Mouse (Mus musculus) hindbrain, postnatal 0 days (tissue): ENCODE measurements around the gene Apbb2. TPM values are rescaled to one million over a fixed set of nuclear protein-coding genes. Genes with fewer than 3 reads are reported as not detected.

Experiments used
- ATAC-seq: fragments of 200-750 bp; cut with Nextera tagmentation; 2 replicates; pipeline ENCODE4 v1.8.0; 2017; ENCODE audit warnings: mild to moderate bottlenecking, moderate TSS enrichment, moderate library complexity
- DNase-seq: peaks from one replicate; pipeline ENCODE4 v3.0.0-alpha.2; 2015; ENCODE audit warnings: low spot score
- H3K27ac ChIP-seq: fragments of 300-500 bp; sonication (generic); 2 replicates; pipeline ENCODE4 v1.5.1; 2014; ENCODE audit warnings: mild to moderate bottlenecking
- H3K27me3 ChIP-seq: fragments of 300-500 bp; sonication (generic); 2 replicates; pipeline ENCODE4 v1.6.1; 2014; ENCODE audit warnings: low read length, mixed read lengths; ENCODE audit not compliant: insufficient read depth
- H3K36me3 ChIP-seq: fragments of 300-500 bp; sonication (generic); 2 replicates; pipeline ENCODE4 v1.6.1; 2014; ENCODE audit warnings: low read length, mixed read lengths; ENCODE audit not compliant: insufficient read depth
- H3K4me1 ChIP-seq: fragments of 300-500 bp; sonication (generic); 2 replicates; pipeline ENCODE4 v1.6.1; 2014; ENCODE audit warnings: antibody characterized with exemption, low read length, mixed read lengths; ENCODE audit not compliant: insufficient read depth
- H3K4me2 ChIP-seq: fragments of 300-500 bp; sonication (generic); 2 replicates; pipeline ENCODE4 v1.6.1; 2014; ENCODE audit warnings: low read depth, mild to moderate bottlenecking, low read length, moderate library complexity, mixed read lengths
- H3K4me3 ChIP-seq: fragments of 300-500 bp; sonication (generic); 2 replicates; pipeline ENCODE4 v1.5.1; 2014; ENCODE audit warnings: low read length
- H3K9ac ChIP-seq: fragments of 300-500 bp; sonication (generic); replicated peaks from 2 replicates; pipeline ENCODE4 v1.6.1; 2014; ENCODE audit warnings: mild to moderate bottlenecking, low read length, moderate library complexity, mixed read lengths
- H3K9me3 ChIP-seq: fragments of 300-500 bp; sonication (generic); 2 replicates; pipeline ENCODE4 v1.6.1; 2016; ENCODE audit warnings: low read length, mixed read lengths
- CTCF ChIP-seq: IDR thresholded peaks from 2 replicates; pipeline ENCODE4 v1.5.1; 2016; ENCODE audit warnings: antibody characterized with exemption, control low read depth, low read depth
- WGBS: fragments of 180-500 bp; shearing (Covaris S2); extraction: QIAGEN DNeasy Blood & Tissue Kit; methylation state at CpG from one replicate; pipeline ENCODE4 v1.1.7; 2014; 5-methylcytosine and 5-hydroxymethylcytosine counted together
- polyA plus RNA-seq: library from polyadenylated mRNA; unstranded; fragments of >200 nt; fragmentation: Nextera tagmentation; extraction: Ambion mirVana; gene quantifications from 2 replicates; pipeline ENCODE4 v1.2.1, GENCODE M21; 2015
- total RNA-seq: library from RNA; depleted of rRNA; stranded (reverse); fragments of >200 nt; gene quantifications from 2 replicates; pipeline ENCODE4 v1.2.3, GENCODE M21; 2014

Gene Apbb2
- total and polyA plus RNA-seq, 2 experiments from 2014 or later: 72.1 to 76.9 TPM

DNA sequence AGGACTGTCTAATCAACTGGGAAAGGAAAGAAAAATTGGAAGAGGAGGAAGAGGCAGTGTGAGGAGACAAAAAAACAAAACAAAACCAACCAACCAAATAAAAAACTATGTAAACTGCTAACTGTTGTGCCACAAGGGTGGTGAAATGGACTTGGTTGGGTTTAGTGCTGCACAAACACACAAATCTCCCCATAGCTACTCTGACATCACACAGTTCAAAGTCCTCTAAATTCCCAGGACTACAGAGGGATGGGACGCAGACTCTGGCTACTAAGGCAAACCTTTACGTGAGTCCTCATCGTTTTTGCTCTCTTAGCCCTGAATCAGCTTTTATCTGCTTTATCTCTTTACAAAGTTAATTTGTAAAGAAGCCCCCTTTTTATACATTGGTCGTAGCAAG is 183.4 kb downstream of the Apbb2 start:
- H3K27ac ChIP-seq: no peak overlapping the region

DNA sequence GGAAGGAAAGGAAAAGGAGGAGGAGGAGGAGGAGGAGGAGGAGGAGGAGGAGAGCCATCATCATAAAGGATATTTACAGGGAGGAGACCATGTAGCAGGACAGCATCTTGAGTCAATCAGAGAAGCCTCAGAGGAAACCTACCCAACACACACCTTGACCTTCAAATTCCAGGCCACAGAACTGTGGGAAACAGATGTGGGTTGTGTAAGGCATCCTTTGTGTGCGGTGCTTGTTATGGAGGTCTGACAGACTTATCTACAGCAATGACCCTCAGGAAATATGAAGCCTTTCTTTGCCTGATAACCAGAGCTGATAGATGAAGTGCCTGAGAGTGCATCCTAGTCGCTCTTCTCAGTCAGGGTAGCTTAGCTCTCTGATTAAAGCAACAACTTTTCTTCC is 189.5 kb downstream of the Apbb2 start:
- 85% methylated on average over 2 of the region's 2 CpGs for WGBS
- ATAC-seq (no peak), DNase-seq (no peak)
- no peak overlapping the region for H3K27ac ChIP-seq
- H3K9ac ChIP-seq: no peak overlapping the region
- no peaks in the 10 kb centered on the region for H3K4me1 ChIP-seq
- no peak for TF ChIP-seq CTCF
- H3K36me3 ChIP-seq: no peaks in the 10 kb centered on the region
- no peak overlapping the region for H3K4me2 ChIP-seq
- no peaks in the 10 kb centered on the region for H3K9me3 ChIP-seq
- H3K27me3 ChIP-seq: no peaks in the 10 kb centered on the region
- no peak overlapping the region for H3K4me3 ChIP-seq

More for the DNA sequence above, 183.4 kb downstream of the Apbb2 start:
- ATAC-seq: no peak
- Histone ChIP-seq H3K9ac (no peak overlapping the region), H3K4me2 (no peak overlapping the region), H3K36me3 (no peaks in the 10 kb centered on the region), H3K27me3 (no peaks in the 10 kb centered on the region), H3K4me3 (no peak overlapping the region), H3K4me1 (no peaks in the 10 kb centered on the region), H3K9me3 (no peaks in the 10 kb centered on the region)
- TF ChIP-seq CTCF: no peak
- DNase-seq: no peak
- WGBS: 94% methylated on average over 4 of the region's 4 CpGs

DNA sequence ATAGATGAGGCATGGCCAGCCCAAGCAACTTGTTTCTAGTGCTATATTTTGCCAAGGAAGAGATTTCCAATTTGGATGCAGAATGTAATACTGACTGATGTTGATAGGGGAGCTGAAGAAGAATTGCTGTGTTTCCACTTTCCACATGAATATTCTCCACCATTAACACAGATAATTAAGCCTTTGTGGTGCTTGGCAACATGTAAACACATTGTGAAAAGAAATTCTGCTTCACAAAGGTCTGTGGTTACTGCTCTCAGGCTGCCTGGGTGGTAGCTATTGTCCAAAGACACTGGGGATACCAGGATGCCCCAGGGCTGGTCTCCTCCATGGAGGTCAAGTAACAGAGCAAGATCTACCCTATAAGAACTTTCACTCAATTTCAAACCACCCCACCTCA is 190.5 kb downstream of the Apbb2 start:
- Histone ChIP-seq H3K9ac (no peak overlapping the region), H3K4me1 (no peaks in the 10 kb centered on the region), H3K4me3 (no peak overlapping the region), H3K36me3 (no peaks in the 10 kb centered on the region), H3K9me3 (no peaks in the 10 kb centered on the region), H3K27ac (no peak overlapping the region), H3K4me2 (no peak overlapping the region), H3K27me3 (no peaks in the 10 kb centered on the region)
- ATAC-seq: peak; percentile 62
- DNase-seq: peak; percentile 34
- TF ChIP-seq CTCF: no peak

DNA sequence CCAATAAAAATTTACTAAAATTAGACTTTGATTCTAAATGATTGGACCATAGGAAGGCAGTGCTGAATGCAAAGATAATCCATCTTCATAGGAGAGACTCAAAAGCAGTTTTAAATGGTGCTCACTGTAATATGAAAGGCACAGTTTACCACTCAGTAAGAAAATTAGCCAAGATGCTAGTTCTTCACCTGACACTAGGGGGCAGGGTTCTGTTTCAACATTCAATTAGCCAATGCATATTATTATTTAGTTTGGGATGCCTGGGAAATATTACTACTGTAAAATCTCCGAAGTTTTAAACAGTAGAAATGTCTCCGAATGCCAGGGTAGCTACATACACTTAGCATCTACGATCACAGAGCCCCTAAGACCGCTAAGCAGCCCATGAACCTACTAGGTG is 194.7 kb downstream of the Apbb2 start:
- no peaks in the 10 kb centered on the region for H3K9me3 ChIP-seq

DNA sequence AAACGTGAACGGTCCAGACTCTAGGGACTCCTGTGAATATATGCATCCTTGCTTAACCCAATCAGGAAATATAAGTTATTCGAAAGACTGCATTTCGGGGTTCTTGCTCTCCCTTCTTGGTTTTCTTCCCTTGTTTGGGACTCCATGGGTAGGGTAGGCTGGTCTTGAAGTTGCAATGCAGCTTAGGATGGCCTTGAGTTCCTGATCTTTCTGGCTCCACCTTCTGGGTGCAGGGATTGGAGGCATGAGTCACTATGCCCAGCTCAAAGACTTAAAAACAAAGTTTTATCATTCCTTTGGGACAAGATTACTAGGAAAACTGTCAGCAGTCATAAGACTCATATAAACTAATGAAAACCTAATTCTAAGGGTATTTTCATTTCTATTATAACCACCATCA is 195.1 kb downstream of the Apbb2 start:
- no peak for ATAC-seq
- WGBS: 92% methylated on average over 4 of the region's 4 CpGs

More for the DNA sequence above, 194.7 kb downstream of the Apbb2 start:
- Histone ChIP-seq H3K9ac (no peak overlapping the region), H3K27me3 (no peaks in the 10 kb centered on the region), H3K4me2 (no peak overlapping the region), H3K4me1 (no peaks in the 10 kb centered on the region), H3K36me3 (no peaks in the 10 kb centered on the region), H3K27ac (no peak overlapping the region), H3K4me3 (no peak overlapping the region)
- TF ChIP-seq CTCF: peak; percentile 72
- peak; percentile 45 for DNase-seq
- WGBS: 67% methylated on average over 4 of the region's 4 CpGs
- no peak for ATAC-seq

DNA sequence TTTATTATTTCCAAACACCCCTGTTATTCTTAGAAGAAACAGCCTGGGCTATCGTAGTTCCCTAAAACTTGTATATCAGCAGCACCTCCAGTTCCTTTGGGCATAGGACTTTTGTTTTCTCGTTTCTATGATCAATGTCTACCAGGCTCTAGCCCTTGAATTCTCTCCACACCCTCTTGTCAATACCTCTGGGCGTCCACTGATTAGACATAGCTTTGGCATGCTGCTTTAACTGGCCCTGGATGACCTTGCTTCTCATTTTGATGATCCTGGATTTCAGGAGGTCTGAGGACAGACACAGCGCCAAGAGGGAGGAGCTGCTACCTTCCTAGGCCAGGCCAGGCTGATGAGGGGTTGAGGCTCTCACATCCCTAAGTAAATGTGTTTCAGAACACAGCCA is 196.6 kb downstream of the Apbb2 start:
- Histone ChIP-seq H3K36me3 (no peaks in the 10 kb centered on the region), H3K27me3 (no peaks in the 10 kb centered on the region), H3K4me3 (no peak overlapping the region), H3K27ac (no peak overlapping the region), H3K4me1 (no peaks in the 10 kb centered on the region), H3K9me3 (no peaks in the 10 kb centered on the region), H3K4me2 (no peak overlapping the region), H3K9ac (no peak overlapping the region)
- 95% methylated on average over 4 of the region's 4 CpGs for WGBS
- no peak for TF ChIP-seq CTCF
- ATAC-seq: no peak
- no peak for DNase-seq

More for the DNA sequence above, 195.1 kb downstream of the Apbb2 start:
- Histone ChIP-seq H3K27me3 (no peaks in the 10 kb centered on the region), H3K4me2 (no peak overlapping the region), H3K9me3 (no peaks in the 10 kb centered on the region), H3K4me1 (no peaks in the 10 kb centered on the region), H3K4me3 (no peak overlapping the region), H3K9ac (no peak overlapping the region), H3K36me3 (no peaks in the 10 kb centered on the region), H3K27ac (no peak overlapping the region)
- no peak for DNase-seq
- no peak for TF ChIP-seq CTCF

DNA sequence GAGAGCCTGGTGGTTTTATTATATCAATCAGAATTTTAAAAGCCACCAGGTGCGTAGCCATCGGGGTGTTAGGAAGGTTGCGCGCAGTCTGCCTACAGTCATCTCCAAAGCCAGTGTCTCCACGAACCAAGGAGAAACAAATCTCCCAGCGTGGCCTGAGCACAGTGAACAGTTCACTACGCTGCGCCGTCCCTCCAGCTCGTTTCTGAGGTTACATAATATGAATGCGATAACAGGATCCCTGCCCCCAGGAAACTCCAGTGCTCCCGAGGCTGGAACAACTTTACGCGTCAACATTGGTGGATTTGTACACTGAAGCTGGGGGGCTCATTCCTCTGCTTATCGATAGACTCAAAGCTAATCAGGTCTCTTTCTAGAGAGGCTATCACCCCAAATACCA is 197.4 kb downstream of the Apbb2 start:
- Histone ChIP-seq H3K9me3 (no peaks in the 10 kb centered on the region), H3K27ac (no peak overlapping the region), H3K27me3 (no peaks in the 10 kb centered on the region), H3K36me3 (no peaks in the 10 kb centered on the region), H3K4me2 (no peak overlapping the region), H3K4me1 (0 out of 2 replicates have a peak, but pooled peaks cover under 1% of the 10 kb centered on the region), H3K9ac (no peak overlapping the region), H3K4me3 (no peak overlapping the region)
- ATAC-seq (no peak), DNase-seq (no peak)
- 84% methylated on average over 15 of the region's 15 CpGs for WGBS
- TF ChIP-seq CTCF: no peak
